Mouse (Mus musculus): ENCODE measurements around the gene Plcl1. TPM values are rescaled to one million over a fixed set of nuclear protein-coding genes. Genes with fewer than 3 reads are reported as not detected.

Plcl1 gene
- polyA plus RNA-seq, 1 experiment from 2014 or later = 5.5 TPM

- H3K9me3 ChIP-seq (ENCODE audit: control insufficient read depth, low read length) = no peaks in the 10 kb centered on the region
- WGBS = 77% methylated on average over 5 of the region's 5 CpGs
- DNase-seq (ENCODE audit: low spot score) (no peak), ATAC-seq (ENCODE audit: low FRiP score) (no peak)
- no peak overlapping the region for H3K9ac ChIP-seq
- H3K27me3 ChIP-seq (ENCODE audit: control insufficient read depth, insufficient read depth, low read length) = no peaks in the 10 kb centered on the region
- H3K4me1 ChIP-seq (replicated peaks; ENCODE audit: control insufficient read depth, insufficient read depth, low read length) = no peaks in the 10 kb centered on the region
- H3K36me3 ChIP-seq (replicated peaks; ENCODE audit: control insufficient read depth, insufficient read depth) = no peaks in the 10 kb centered on the region
- no peak overlapping the region for H3K27ac ChIP-seq
- H3K4me2 ChIP-seq (replicated peaks) = no peak overlapping the region
- no peak overlapping the region for H3K4me3 ChIP-seq (replicated peaks; ENCODE audit: low read length)
Measured at GRCm38 (mm10) chr1:55748516-55748915, 342.8 kb downstream of the Plcl1 start.

GRCm38 (mm10) chr1:55749770-55750169, 344.0 kb downstream of the Plcl1 start:
- 85% methylated on average over 7 of the region's 7 CpGs for WGBS
- Histone ChIP-seq H3K9me3 (ENCODE audit: control insufficient read depth, low read length) (no peaks in the 10 kb centered on the region), H3K36me3 (replicated peaks; ENCODE audit: control insufficient read depth, insufficient read depth) (no peaks in the 10 kb centered on the region), H3K9ac (no peak overlapping the region), H3K4me2 (replicated peaks) (no peak overlapping the region), H3K4me3 (replicated peaks; ENCODE audit: low read length) (no peak overlapping the region), H3K4me1 (replicated peaks; ENCODE audit: control insufficient read depth, insufficient read depth, low read length) (no peaks in the 10 kb centered on the region), H3K27ac (no peak overlapping the region), H3K27me3 (ENCODE audit: control insufficient read depth, insufficient read depth, low read length) (no peaks in the 10 kb centered on the region)
- ATAC-seq (ENCODE audit: low FRiP score) = no peak
- no peak for DNase-seq (ENCODE audit: low spot score)

GRCm38 (mm10) chr1:55755742-55756141, 350.0 kb downstream of the Plcl1 start:
- H3K27ac ChIP-seq = no peak overlapping the region
- no peaks in the 10 kb centered on the region for H3K4me1 ChIP-seq (replicated peaks; ENCODE audit: control insufficient read depth, insufficient read depth, low read length)
- ATAC-seq (ENCODE audit: low FRiP score) (no peak), DNase-seq (ENCODE audit: low spot score) (peak; percentile 45)
- H3K27me3 ChIP-seq (ENCODE audit: control insufficient read depth, insufficient read depth, low read length) = no peaks in the 10 kb centered on the region
- no peak overlapping the region for H3K9ac ChIP-seq
- H3K9me3 ChIP-seq (ENCODE audit: control insufficient read depth, low read length) = no peaks in the 10 kb centered on the region
- no peak overlapping the region for H3K4me2 ChIP-seq (replicated peaks)
- 58% methylated on average over 10 of the region's 10 CpGs for WGBS
- H3K36me3 ChIP-seq (replicated peaks; ENCODE audit: control insufficient read depth, insufficient read depth) = no peaks in the 10 kb centered on the region
- H3K4me3 ChIP-seq (replicated peaks; ENCODE audit: low read length) = no peak overlapping the region

GRCm38 (mm10) chr1:55762284-55762683, 356.6 kb downstream of the Plcl1 start:
- H3K27me3 ChIP-seq (ENCODE audit: control insufficient read depth, insufficient read depth, low read length) = no peaks in the 10 kb centered on the region
- WGBS = 50% methylated on average over 5 of the region's 5 CpGs
- DNase-seq (ENCODE audit: low spot score) = no peak
- no peak overlapping the region for H3K4me3 ChIP-seq (replicated peaks; ENCODE audit: low read length)
- no peak overlapping the region for H3K9ac ChIP-seq
- no peak overlapping the region for H3K4me2 ChIP-seq (replicated peaks)
- H3K9me3 ChIP-seq (ENCODE audit: control insufficient read depth, low read length) = no peaks in the 10 kb centered on the region
- H3K27ac ChIP-seq = no peak overlapping the region; the same call in 1 of the 2 replicates
- no peaks in the 10 kb centered on the region for H3K4me1 ChIP-seq (replicated peaks; ENCODE audit: control insufficient read depth, insufficient read depth, low read length)
- no peaks in the 10 kb centered on the region for H3K36me3 ChIP-seq (replicated peaks; ENCODE audit: control insufficient read depth, insufficient read depth)
- ATAC-seq (ENCODE audit: low FRiP score) = 0 out of 2 replicates have a peak, but pooled peaks have one; percentile 27

GRCm38 (mm10) chr1:55763171-55763570, 357.4 kb downstream of the Plcl1 start:
- 82% methylated on average over 2 of the region's 2 CpGs for WGBS

GRCm38 (mm10) chr1:55766743-55767142, 361.0 kb downstream of the Plcl1 start:
- no peak overlapping the region for H3K4me2 ChIP-seq (replicated peaks)
- no peak overlapping the region for H3K9ac ChIP-seq
- ATAC-seq (ENCODE audit: low FRiP score) (no peak), DNase-seq (ENCODE audit: low spot score) (no peak)
- no peaks in the 10 kb centered on the region for H3K4me1 ChIP-seq (replicated peaks; ENCODE audit: control insufficient read depth, insufficient read depth, low read length)
- H3K27ac ChIP-seq = no peak overlapping the region
- H3K9me3 ChIP-seq (ENCODE audit: control insufficient read depth, low read length) = no peaks in the 10 kb centered on the region
- H3K36me3 ChIP-seq (replicated peaks; ENCODE audit: control insufficient read depth, insufficient read depth) = no peaks in the 10 kb centered on the region
- H3K4me3 ChIP-seq (replicated peaks; ENCODE audit: low read length) = no peak overlapping the region
- H3K27me3 ChIP-seq (ENCODE audit: control insufficient read depth, insufficient read depth, low read length) = no peaks in the 10 kb centered on the region
- 71% methylated on average over 1 of the region's 1 CpGs for WGBS

More at GRCm38 (mm10) chr1:55763171-55763570, 357.4 kb downstream of the Plcl1 start:
- DNase-seq (ENCODE audit: low spot score) (no peak), ATAC-seq (ENCODE audit: low FRiP score) (no peak)
- Histone ChIP-seq H3K4me1 (replicated peaks; ENCODE audit: control insufficient read depth, insufficient read depth, low read length) (no peaks in the 10 kb centered on the region), H3K9me3 (ENCODE audit: control insufficient read depth, low read length) (no peaks in the 10 kb centered on the region), H3K9ac (no peak overlapping the region), H3K27ac (no peak overlapping the region), H3K36me3 (replicated peaks; ENCODE audit: control insufficient read depth, insufficient read depth) (no peaks in the 10 kb centered on the region), H3K27me3 (ENCODE audit: control insufficient read depth, insufficient read depth, low read length) (no peaks in the 10 kb centered on the region), H3K4me2 (replicated peaks) (no peak overlapping the region), H3K4me3 (replicated peaks; ENCODE audit: low read length) (no peak overlapping the region)

GRCm38 (mm10) chr1:55770072-55770785, 364.5 kb downstream of the Plcl1 start:
- Histone ChIP-seq H3K27me3 (ENCODE audit: control insufficient read depth, insufficient read depth, low read length) (no peaks in the 10 kb centered on the region), H3K9ac (no peak overlapping the region), H3K4me2 (replicated peaks) (no peak overlapping the region), H3K36me3 (replicated peaks; ENCODE audit: control insufficient read depth, insufficient read depth) (no peaks in the 10 kb centered on the region), H3K9me3 (ENCODE audit: control insufficient read depth, low read length) (no peaks in the 10 kb centered on the region), H3K27ac (no peak overlapping the region), H3K4me1 (replicated peaks; ENCODE audit: control insufficient read depth, insufficient read depth, low read length) (no peaks in the 10 kb centered on the region), H3K4me3 (replicated peaks; ENCODE audit: low read length) (no peak overlapping the region)
- DNase-seq (ENCODE audit: low spot score) (no peak), ATAC-seq (ENCODE audit: low FRiP score) (no peak)

GRCm38 (mm10) chr1:55792817-55793216, 387.1 kb downstream of the Plcl1 start:
- H3K9ac ChIP-seq = no peak overlapping the region
- no peak overlapping the region for H3K4me3 ChIP-seq (replicated peaks; ENCODE audit: low read length)
- 70% methylated on average over 6 of the region's 6 CpGs for WGBS
- no peak overlapping the region for H3K4me2 ChIP-seq (replicated peaks)
- H3K36me3 ChIP-seq (replicated peaks; ENCODE audit: control insufficient read depth, insufficient read depth) = no peaks in the 10 kb centered on the region
- no peaks in the 10 kb centered on the region for H3K4me1 ChIP-seq (replicated peaks; ENCODE audit: control insufficient read depth, insufficient read depth, low read length)
- H3K27me3 ChIP-seq (ENCODE audit: control insufficient read depth, insufficient read depth, low read length) = no peaks in the 10 kb centered on the region
- ATAC-seq (ENCODE audit: low FRiP score) (no peak), DNase-seq (ENCODE audit: low spot score) (no peak)
- no peaks in the 10 kb centered on the region for H3K9me3 ChIP-seq (ENCODE audit: control insufficient read depth, low read length)
- H3K27ac ChIP-seq = no peak overlapping the region

Data from hindbrain, embryonic 14.5 days (tissue).